Mouse (Mus musculus): Measurements from ENCODE around the gene Papln. TPM values are rescaled to one million over a fixed set of nuclear protein-coding genes. Genes with fewer than 3 reads are reported as not detected.

The Papln gene
- polyA plus RNA-seq, 1 experiment from 2014 or later, result 2.0 TPM

- peaks cover 46% of the 10 kb centered on the region for H3K4me1 ChIP-seq
- H3K9ac ChIP-seq, result no peak overlapping the region
- no peaks in the 10 kb centered on the region for H3K9me3 ChIP-seq (replicated peaks)
- H3K27me3 ChIP-seq, result no peaks in the 10 kb centered on the region
- WGBS, result 4% methylated on average over 25 of the region's 25 CpGs
- H3K36me3 ChIP-seq, result no peaks in the 10 kb centered on the region
- H3K4me2 ChIP-seq, result peak overlapping the region; percentile 58
- peak overlapping the region; percentile 27 for H3K4me3 ChIP-seq (replicated peaks)
- peak overlapping the region; percentile 89 for H3K27ac ChIP-seq
- peak; percentile 55 for ATAC-seq (replicated peaks; ENCODE audit: low FRiP score)
Observed at GRCm38 (mm10) chr12:83770418-83771256, 7.2 kb downstream of the Papln start.

GRCm38 (mm10) chr12:83775621-83776020 is 12.2 kb downstream of the Papln start:
- Histone ChIP-seq H3K27ac (no peak overlapping the region), H3K27me3 (no peaks in the 10 kb centered on the region), H3K9ac (no peak overlapping the region), H3K4me3 (replicated peaks) (no peak overlapping the region), H3K36me3 (no peaks in the 10 kb centered on the region), H3K4me1 (peaks cover 11% of the 10 kb centered on the region), H3K9me3 (replicated peaks) (no peaks in the 10 kb centered on the region), H3K4me2 (no peak overlapping the region)
- 81% methylated on average over 12 of the region's 12 CpGs for WGBS
- no peak for ATAC-seq (replicated peaks; ENCODE audit: low FRiP score)

GRCm38 (mm10) chr12:83776766-83777165 is 13.3 kb downstream of the Papln start:
- no peak overlapping the region for H3K4me2 ChIP-seq
- no peak overlapping the region for H3K9ac ChIP-seq
- H3K4me1 ChIP-seq, result peaks cover 5% of the 10 kb centered on the region; the same call in 1 of the 2 replicates
- WGBS, result 88% methylated on average over 7 of the region's 7 CpGs
- no peak overlapping the region for H3K27ac ChIP-seq
- H3K4me3 ChIP-seq (replicated peaks), result no peak overlapping the region
- H3K27me3 ChIP-seq, result no peaks in the 10 kb centered on the region
- H3K9me3 ChIP-seq (replicated peaks), result no peaks in the 10 kb centered on the region
- no peaks in the 10 kb centered on the region for H3K36me3 ChIP-seq
- ATAC-seq (replicated peaks; ENCODE audit: low FRiP score), result no peak

GRCm38 (mm10) chr12:83780181-83780580 is 16.7 kb downstream of the Papln start:
- 85% methylated on average over 3 of the region's 3 CpGs for WGBS
- H3K27me3 ChIP-seq, result no peaks in the 10 kb centered on the region
- 0 out of 2 replicates have a peak, but pooled peaks cover 3% of the 10 kb centered on the region for H3K4me1 ChIP-seq
- ATAC-seq (replicated peaks; ENCODE audit: low FRiP score), result no peak
- no peaks in the 10 kb centered on the region for H3K36me3 ChIP-seq
- H3K4me3 ChIP-seq (replicated peaks), result no peak overlapping the region
- H3K9ac ChIP-seq, result no peak overlapping the region
- H3K9me3 ChIP-seq (replicated peaks), result no peaks in the 10 kb centered on the region
- H3K4me2 ChIP-seq, result no peak overlapping the region
- no peak overlapping the region for H3K27ac ChIP-seq

DNA sequence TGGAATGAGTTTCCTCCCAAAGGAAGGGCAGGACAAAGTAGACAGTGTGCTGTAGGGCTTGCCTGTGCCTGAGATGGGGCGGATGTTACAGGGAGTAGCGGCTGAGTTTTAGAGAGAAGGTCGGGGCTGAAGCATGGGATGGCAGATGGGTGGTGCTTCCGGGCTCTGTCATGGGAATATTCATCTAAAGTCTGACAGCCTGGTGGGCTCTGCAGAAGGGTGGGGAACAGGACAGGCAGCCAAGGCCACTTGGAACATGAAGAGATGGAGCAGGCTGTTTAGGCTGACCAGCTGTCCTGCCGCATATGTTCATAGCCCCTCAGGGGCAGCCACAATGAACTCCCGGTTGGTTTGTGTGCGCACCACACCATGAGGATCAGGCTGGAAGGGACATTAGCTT is 17.8 kb downstream of the Papln start:
- Histone ChIP-seq H3K4me2 (no peak overlapping the region), H3K4me1 (0 out of 2 replicates have a peak, but pooled peaks cover 3% of the 10 kb centered on the region), H3K9ac (no peak overlapping the region), H3K36me3 (no peaks in the 10 kb centered on the region), H3K27ac (no peak overlapping the region), H3K9me3 (replicated peaks) (no peaks in the 10 kb centered on the region), H3K4me3 (replicated peaks) (no peak overlapping the region), H3K27me3 (no peaks in the 10 kb centered on the region)
- no peak for ATAC-seq (replicated peaks; ENCODE audit: low FRiP score)
- WGBS, result 70% methylated on average over 7 of the region's 7 CpGs

- no peak overlapping the region for H3K27ac ChIP-seq
- WGBS, result 79% methylated on average over 23 of the region's 23 CpGs
- H3K9me3 ChIP-seq (replicated peaks), result no peaks in the 10 kb centered on the region
- H3K36me3 ChIP-seq, result no peaks in the 10 kb centered on the region
- no peaks in the 10 kb centered on the region for H3K27me3 ChIP-seq
- ATAC-seq (replicated peaks; ENCODE audit: low FRiP score), result 0 out of 2 replicates have a peak, but pooled peaks have one; percentile 22
- no peak overlapping the region for H3K9ac ChIP-seq
- H3K4me3 ChIP-seq (replicated peaks), result no peak overlapping the region
- 0 out of 2 replicates have a peak, but pooled peaks cover 3% of the 10 kb centered on the region for H3K4me1 ChIP-seq
- H3K4me2 ChIP-seq, result no peak overlapping the region
Observed at GRCm38 (mm10) chr12:83781640-83782278, 18.3 kb downstream of the Papln start.

DNA sequence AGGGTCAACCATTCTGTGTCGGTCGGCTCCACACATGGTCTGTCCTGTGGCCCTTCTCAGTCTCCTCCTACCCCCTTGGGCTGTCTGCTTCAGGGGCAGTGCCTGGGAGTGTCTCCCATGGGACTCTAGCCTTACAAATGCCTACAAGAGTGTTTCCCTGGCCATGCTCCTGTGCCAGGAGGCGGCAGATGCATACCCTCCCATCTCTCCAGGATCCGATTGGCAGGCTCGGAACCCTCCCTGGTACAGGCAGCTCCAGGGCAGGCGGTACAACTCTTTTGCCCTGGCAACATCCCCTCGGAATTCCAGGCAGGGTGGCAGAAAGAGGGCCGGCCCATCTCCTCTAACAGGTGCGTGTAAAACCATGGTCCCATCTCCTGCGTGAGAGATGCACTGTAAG is 19.2 kb downstream of the Papln start:
- Histone ChIP-seq H3K27ac (no peak overlapping the region), H3K4me2 (no peak overlapping the region), H3K36me3 (no peaks in the 10 kb centered on the region), H3K4me1 (0 out of 2 replicates have a peak, but pooled peaks cover 3% of the 10 kb centered on the region), H3K9me3 (replicated peaks) (no peaks in the 10 kb centered on the region), H3K9ac (no peak overlapping the region), H3K27me3 (no peaks in the 10 kb centered on the region), H3K4me3 (replicated peaks) (no peak overlapping the region)
- no peak for ATAC-seq (replicated peaks; ENCODE audit: low FRiP score)
- WGBS, result 88% methylated on average over 10 of the region's 10 CpGs

DNA sequence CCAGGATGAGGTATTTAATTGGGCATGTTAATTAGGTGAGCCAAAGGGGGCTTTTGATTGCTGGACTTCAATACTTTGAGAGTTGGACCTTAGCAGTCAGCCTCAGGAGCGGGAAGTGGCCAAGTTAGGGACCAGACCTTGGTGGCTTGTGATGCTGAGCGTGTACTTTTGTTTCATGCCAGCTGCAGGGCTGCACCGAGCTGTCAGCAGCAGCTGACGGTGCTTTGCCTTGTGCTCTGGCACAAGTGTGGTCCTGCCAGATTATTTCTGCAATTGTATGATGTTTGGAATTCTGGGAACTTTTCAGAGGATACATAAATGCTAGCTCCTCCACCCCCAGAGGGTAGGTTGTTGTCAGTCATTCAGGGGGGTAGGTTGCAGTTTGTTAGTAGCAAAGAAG is 21.9 kb downstream of the Papln start:
- Histone ChIP-seq H3K4me1 (0 out of 2 replicates have a peak, but pooled peaks cover 3% of the 10 kb centered on the region), H3K27me3 (no peaks in the 10 kb centered on the region), H3K4me3 (replicated peaks) (no peak overlapping the region), H3K36me3 (no peaks in the 10 kb centered on the region), H3K4me2 (no peak overlapping the region), H3K27ac (no peak overlapping the region), H3K9me3 (replicated peaks) (no peaks in the 10 kb centered on the region), H3K9ac (no peak overlapping the region)
- no peak for ATAC-seq (replicated peaks; ENCODE audit: low FRiP score)
- WGBS, result 72% methylated on average over 4 of the region's 4 CpGs

GRCm38 (mm10) chr12:83789051-83789780 is 25.8 kb downstream of the Papln start:
- Histone ChIP-seq H3K9me3 (replicated peaks) (no peaks in the 10 kb centered on the region), H3K27me3 (no peaks in the 10 kb centered on the region)
- 88% methylated on average over 17 of the region's 17 CpGs for WGBS

GRCm38 (mm10) chr12:83789781-83790140 is 26.3 kb downstream of the Papln start:
- 34% methylated on average over 4 of the region's 4 CpGs for WGBS
- ATAC-seq (replicated peaks; ENCODE audit: low FRiP score), result no peak
- Histone ChIP-seq H3K27ac (no peak overlapping the region), H3K9ac (no peak overlapping the region), H3K4me2 (no peak overlapping the region), H3K9me3 (replicated peaks) (no peaks in the 10 kb centered on the region), H3K36me3 (peaks cover 14% of the 10 kb centered on the region), H3K27me3 (no peaks in the 10 kb centered on the region), H3K4me1 (peaks cover 23% of the 10 kb centered on the region), H3K4me3 (replicated peaks) (no peak overlapping the region)

More at GRCm38 (mm10) chr12:83789051-83789780, 25.8 kb downstream of the Papln start:
- ATAC-seq (replicated peaks; ENCODE audit: low FRiP score), result no peak
- Histone ChIP-seq H3K36me3 (peaks cover 10% of the 10 kb centered on the region), H3K4me1 (peaks cover 23% of the 10 kb centered on the region), H3K4me2 (no peak overlapping the region), H3K4me3 (replicated peaks) (no peak overlapping the region), H3K27ac (no peak overlapping the region), H3K9ac (no peak overlapping the region)

GRCm38 (mm10) chr12:83790749-83791148 is 27.3 kb downstream of the Papln start:
- 82% methylated on average over 4 of the region's 4 CpGs for WGBS
- ATAC-seq (replicated peaks; ENCODE audit: low FRiP score), result no peak
- Histone ChIP-seq H3K36me3 (peaks cover 23% of the 10 kb centered on the region), H3K4me2 (no peak overlapping the region), H3K4me3 (replicated peaks) (no peak overlapping the region), H3K27ac (no peak overlapping the region), H3K9me3 (replicated peaks) (no peaks in the 10 kb centered on the region), H3K4me1 (peaks cover 27% of the 10 kb centered on the region), H3K27me3 (no peaks in the 10 kb centered on the region), H3K9ac (no peak overlapping the region)

GRCm38 (mm10) chr12:83791737-83792136 is 28.3 kb downstream of the Papln start:
- H3K4me2 ChIP-seq, result no peak overlapping the region
- H3K4me1 ChIP-seq, result peaks cover 27% of the 10 kb centered on the region
- 0 out of 2 replicates have a peak overlapping the region, but pooled peaks have one; percentile 75 for H3K27ac ChIP-seq
- H3K4me3 ChIP-seq (replicated peaks), result no peak overlapping the region
- peaks cover 31% of the 10 kb centered on the region for H3K36me3 ChIP-seq
- H3K9me3 ChIP-seq (replicated peaks), result no peaks in the 10 kb centered on the region
- H3K27me3 ChIP-seq, result no peaks in the 10 kb centered on the region
- 81% methylated on average over 10 of the region's 10 CpGs for WGBS
- H3K9ac ChIP-seq, result no peak overlapping the region
- ATAC-seq (replicated peaks; ENCODE audit: low FRiP score), result no peak
